ENCODE assay signal across 8 mouse cellular contexts in the genomic region with DNA sequence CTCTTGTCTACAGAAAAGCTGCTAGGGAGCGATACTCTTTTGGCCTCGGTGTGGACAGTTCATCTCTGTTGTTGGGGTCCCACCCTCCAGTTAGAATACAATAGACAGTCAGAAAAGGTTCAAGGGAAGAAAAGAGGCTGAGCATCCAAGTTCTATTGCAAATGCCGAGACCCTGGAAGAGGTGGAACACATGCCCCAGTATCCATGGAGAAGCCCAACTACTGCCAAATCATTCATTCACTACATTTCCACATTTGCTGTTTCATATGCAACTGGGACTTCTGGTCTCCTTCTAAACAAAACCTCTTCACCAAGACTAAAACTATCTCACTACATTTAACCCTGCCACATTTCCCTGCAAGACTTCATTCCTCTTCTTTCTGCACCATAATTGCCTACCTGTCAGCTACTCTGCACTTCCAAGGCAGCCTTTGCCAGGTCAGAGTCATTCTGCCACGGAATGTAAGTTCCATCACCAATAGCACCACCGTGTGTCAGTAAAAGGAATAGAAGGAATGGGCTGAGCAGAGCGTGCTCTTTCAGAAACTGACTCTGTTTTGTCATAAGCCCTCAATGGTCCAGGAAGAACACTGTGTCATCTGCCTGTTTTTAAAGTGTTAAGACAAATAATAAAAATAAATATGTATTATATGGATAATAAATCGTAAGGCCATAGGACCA.
DNase-seq lines count a peak whose midpoint lies in the region; ATAC-seq and TF ChIP-seq lines count a peak whose summit lies in the region.

No protein-coding gene starts in this region.

- DNase-seq in heart, adult 18-20 months = peak; percentile 54 to 69
- DNase-seq in CH12.LX (ENCODE audit: extremely low read depth) = peak; percentile 51
- peak; percentile 25 for DNase-seq in c-Kit-positive CD71-negative TER-119-negative erythroid progenitor cells, embryonic 14.5 days (ENCODE audit: low read depth)
- DNase-seq in heart, postnatal 36 days = peak; percentile 38 to 47
- DNase-seq in left cerebral cortex, postnatal 25 days (ENCODE audit: low spot score in 2 of 2) = peak; percentile 50 to 58
- no peak for DNase-seq in MN1 (ENCODE audit: low spot score)

- TF ChIP-seq CTCF in CH12.LX (conservative IDR thresholded peaks at IDR 0.05 in 1 of 2, IDR thresholded peaks at IDR 0.05 in 1 of 2; ENCODE audit: low read depth in 2 of 2, low read length in 2 of 2) = peak; percentile 35 to 79; a peak in 3 of 4 replicates

- peak; percentile 67 for TF ChIP-seq RAD21 in CH12.LX (IDR thresholded peaks at IDR 0.05; ENCODE audit: low read depth, low read length)

- no peaks in the 10 kb centered on the region; the same call in 1 of the 2 replicates for H3K27me3 ChIP-seq in heart, embryonic 11.5 days (ENCODE audit: control insufficient read depth, insufficient read depth, low read length)
- H3K27me3 ChIP-seq in CH12.LX (replicated peaks) = no peaks in the 10 kb centered on the region
- H3K27me3 ChIP-seq in neural tube, embryonic 12.5 days (replicated peaks) = no peaks in the 10 kb centered on the region

- no peak overlapping the region for H3K4me3 ChIP-seq in heart, embryonic 11.5 days (ENCODE audit: low read depth, low read length)
- H3K4me3 ChIP-seq in CH12.LX (replicated peaks in 1 of 3; ENCODE audit: low read depth in 2 of 3, low read length in 2 of 3, poor library complexity in 1 of 3) = no peak overlapping the region
- H3K4me3 ChIP-seq in neural tube, embryonic 12.5 days = no peak overlapping the region

- no peaks in the 10 kb centered on the region for H3K9me3 ChIP-seq in heart, embryonic 11.5 days (replicated peaks; ENCODE audit: control insufficient read depth, low read length)
- H3K9me3 ChIP-seq in CH12.LX (replicated peaks; ENCODE audit: low read length) = no peaks in the 10 kb centered on the region
- H3K9me3 ChIP-seq in neural tube, embryonic 12.5 days = no peaks in the 10 kb centered on the region

- TF ChIP-seq EP300 in CH12.LX (IDR thresholded peaks at IDR 0.05; ENCODE audit: low read length) = no peak

- no peak for ATAC-seq in heart, embryonic 11.5 days (replicated peaks; ENCODE audit: insufficient number of reproducible peaks, low FRiP score, low TSS enrichment)
- peak; percentile 61; the same call in 1 of the 2 replicates for ATAC-seq in neural tube, embryonic 12.5 days (ENCODE audit: low FRiP score, low read depth)

- no peak overlapping the region for H3K4me2 ChIP-seq in heart, embryonic 11.5 days
- no peak overlapping the region for H3K4me2 ChIP-seq in CH12.LX (ENCODE audit: insufficient read depth, low read depth, poor library complexity, severe bottlenecking)
- H3K4me2 ChIP-seq in neural tube, embryonic 12.5 days (replicated peaks) = no peak overlapping the region

- H3K27ac ChIP-seq in heart, embryonic 11.5 days (ENCODE audit: low read depth, low read length) = no peak overlapping the region
- no peak overlapping the region for H3K27ac ChIP-seq in CH12.LX (ENCODE audit: insufficient read depth, low read depth)
- no peak overlapping the region for H3K27ac ChIP-seq in neural tube, embryonic 12.5 days

- in situ Hi-C loops in CH12.LX (cut with MboI; ENCODE audit: low pct_ligation_motif_present, low pct_unique_long_range_greater_than_20kb, low sequenced_read_pairs) = no loop called here

- WGBS in heart, embryonic 11.5 days (ENCODE audit: insufficient replicate concordance) = 39% methylated on average over 7 of the region's 7 CpGs
- WGBS in neural tube, embryonic 12.5 days = 42% methylated on average over 7 of the region's 7 CpGs

- H3K79me2 ChIP-seq in CH12.LX (replicated peaks; ENCODE audit: control insufficient read depth, extremely low read depth, insufficient read depth, poor library complexity, severe bottlenecking) = no peaks in the 10 kb centered on the region

- intact Hi-C loops in heart, postnatal 36 days (cut with DNase I) = loop anchor here (1.0 to 2.0 kb wide), 2 partner anchors 74 to 205 kb away; no protein-coding TSS in a partner anchor
- intact Hi-C loops in left cerebral cortex, postnatal 25 days (cut with DNase I) = loop anchor here (5.0 kb wide), 1 partner anchor 77 kb away; no protein-coding TSS in a partner anchor

- dilution Hi-C loops in CH12.LX (cut with MboI; ENCODE audit: extremely low pct_ligation_motif_present, extremely low pct_unique_long_range_greater_than_20kb, low sequenced_read_pairs) = no loop called here

- TF ChIP-seq POLR2A in CH12.LX (IDR thresholded peaks at IDR 0.05; ENCODE audit: low read depth, low read length) = no peak

- no peak overlapping the region for H3K9ac ChIP-seq in heart, embryonic 11.5 days (ENCODE audit: low read depth, low read length)
- H3K9ac ChIP-seq in CH12.LX (ENCODE audit: insufficient read depth, low read depth) = no peak overlapping the region
- H3K9ac ChIP-seq in neural tube, embryonic 12.5 days = no peak overlapping the region

- H3K4me1 ChIP-seq in heart, embryonic 11.5 days (ENCODE audit: control insufficient read depth, insufficient read depth, low read length) = no peaks in the 10 kb centered on the region
- peaks cover 3 to 10% of the 10 kb centered on the region in 2 experiments; a peak in 3 of 4 replicates for H3K4me1 ChIP-seq in CH12.LX (ENCODE audit: control insufficient read depth in 1 of 2, insufficient read depth in 2 of 2)
- H3K4me1 ChIP-seq in neural tube, embryonic 12.5 days = no peaks in the 10 kb centered on the region

- H3K36me3 ChIP-seq in heart, embryonic 11.5 days (ENCODE audit: control insufficient read depth, insufficient read depth, low read length) = no peaks in the 10 kb centered on the region
- no peaks in the 10 kb centered on the region for H3K36me3 ChIP-seq in CH12.LX (replicated peaks in 1 of 2; ENCODE audit: control insufficient read depth in 1 of 2, insufficient read depth in 1 of 2, low read length in 1 of 2)
- H3K36me3 ChIP-seq in neural tube, embryonic 12.5 days = no peaks in the 10 kb centered on the region

TF ChIP-seq in CH12.LX, 34 proteins besides CTCF, POLR2A, EP300 and RAD21:
- TF ChIP-seq MAX (IDR thresholded peaks at IDR 0.05; ENCODE audit: low read length) (no peak), KAT2A (IDR thresholded peaks at IDR 0.05; ENCODE audit: insufficient replicate concordance, low read length) (no peak), CHD1 (IDR thresholded peaks at IDR 0.05; ENCODE audit: low read depth, low read length) (no peak), SMC3 (IDR thresholded peaks at IDR 0.05; ENCODE audit: low read depth, low read length) (peak; percentile 83), SIN3A (IDR thresholded peaks at IDR 0.05; ENCODE audit: low read length) (no peak), POLR2AphosphoS2 (IDR thresholded peaks at IDR 0.05; ENCODE audit: low read depth, low read length) (no peak), E2F4 (IDR thresholded peaks at IDR 0.05; ENCODE audit: insufficient replicate concordance, low read depth, low read length) (no peak), MAFK (IDR thresholded peaks at IDR 0.05; ENCODE audit: insufficient replicate concordance, low read length) (no peak), IRF4 (IDR thresholded peaks at IDR 0.05; ENCODE audit: low read depth, low read length) (no peak), NRF1 (IDR thresholded peaks at IDR 0.05; ENCODE audit: low read depth, low read length) (no peak), BHLHE40 (IDR thresholded peaks at IDR 0.05; ENCODE audit: low read depth, low read length) (no peak), RCOR1 (conservative IDR thresholded peaks at IDR 0.05; ENCODE audit: low read depth, low read length) (no peak), ETS1 (conservative IDR thresholded peaks at IDR 0.05; ENCODE audit: low read depth, low read length) (no peak), TBP (conservative IDR thresholded peaks at IDR 0.05; ENCODE audit: low read depth, low read length) (no peak), UBTF (IDR thresholded peaks at IDR 0.05; ENCODE audit: low read depth, low read length) (no peak), ZC3H11A (IDR thresholded peaks at IDR 0.05; ENCODE audit: low read depth, low read length) (0 out of 2 replicates have a peak, but pooled peaks have one; percentile 3), CHD2 (IDR thresholded peaks at IDR 0.05; ENCODE audit: low read length) (no peak), JUND (conservative IDR thresholded peaks at IDR 0.05; ENCODE audit: low read depth, low read length) (0 out of 2 replicates have a peak, but pooled peaks have one; percentile 9)
